Mouse (Mus musculus) midbrain, postnatal 0 days (tissue): ENCODE measurements at regions not wholly inside any gene's neighbourhood (a gene's known extent, or its start where the extent isn't known, plus 50 kb on each side); places are given as distances from the start of the nearest gene placed in this dataset.

ENCODE experiments used
- ATAC-seq: fragments of 200-750 bp; cut with Nextera tagmentation; 2 replicates; pipeline ENCODE4 v1.8.0; 2017; ENCODE audit warnings: moderate number of reproducible peaks, mild to moderate bottlenecking, moderate TSS enrichment, moderate library complexity; ENCODE audit not compliant: low FRiP score
- DNase-seq: peaks from one replicate; pipeline ENCODE4 v3.0.0-alpha.2; 2015; ENCODE audit warnings: low spot score
- H3K27ac ChIP-seq: fragments of 300-500 bp; sonication (generic); 2 replicates; pipeline ENCODE4 v1.5.1; 2014; ENCODE audit warnings: low read depth, mild to moderate bottlenecking, low read length, mixed read lengths
- H3K27me3 ChIP-seq: fragments of 300-500 bp; sonication (generic); 2 replicates; pipeline ENCODE4 v1.6.1; 2014; ENCODE audit warnings: low read length, control low read depth, mixed read lengths; ENCODE audit not compliant: insufficient read depth
- H3K36me3 ChIP-seq: fragments of 300-500 bp; sonication (generic); 2 replicates; pipeline ENCODE4 v1.6.1; 2014; ENCODE audit warnings: low read length, control low read depth, mixed read lengths; ENCODE audit not compliant: insufficient read depth
- H3K4me1 ChIP-seq: fragments of 300-500 bp; sonication (generic); 2 replicates; pipeline ENCODE4 v1.6.1; 2014; ENCODE audit warnings: mild to moderate bottlenecking, control low read depth, antibody characterized with exemption, low read length, mixed read lengths; ENCODE audit not compliant: insufficient read depth
- H3K4me2 ChIP-seq: fragments of 300-500 bp; sonication (generic); 2 replicates; pipeline ENCODE4 v1.6.1; 2014; ENCODE audit warnings: low read depth, mild to moderate bottlenecking, low read length, mixed read lengths; ENCODE audit not compliant: poor library complexity, severe bottlenecking
- H3K4me3 ChIP-seq: fragments of 300-500 bp; sonication (generic); 2 replicates; pipeline ENCODE4 v1.5.1; 2014; ENCODE audit warnings: low read depth, mild to moderate bottlenecking, low read length, moderate library complexity
- H3K9ac ChIP-seq: fragments of 300-500 bp; sonication (generic); replicated peaks from 2 replicates; pipeline ENCODE4 v1.6.1; 2014; ENCODE audit warnings: mild to moderate bottlenecking, low read length, moderate library complexity, mixed read lengths; ENCODE audit not compliant: poor library complexity, severe bottlenecking
- H3K9me3 ChIP-seq: fragments of 300-500 bp; sonication (generic); 2 replicates; pipeline ENCODE4 v1.6.1; 2016; ENCODE audit warnings: low read length, control low read depth
- CTCF ChIP-seq: IDR thresholded peaks from 2 replicates; pipeline ENCODE4 v1.5.1; 2016; ENCODE audit warnings: antibody characterized with exemption, mild to moderate bottlenecking
- WGBS: fragments of 180-500 bp; shearing (Covaris S2); extraction: QIAGEN DNeasy Blood & Tissue Kit; methylation state at CpG from one replicate; pipeline ENCODE4 v1.1.7; 2014; 5-methylcytosine and 5-hydroxymethylcytosine counted together

DNA sequence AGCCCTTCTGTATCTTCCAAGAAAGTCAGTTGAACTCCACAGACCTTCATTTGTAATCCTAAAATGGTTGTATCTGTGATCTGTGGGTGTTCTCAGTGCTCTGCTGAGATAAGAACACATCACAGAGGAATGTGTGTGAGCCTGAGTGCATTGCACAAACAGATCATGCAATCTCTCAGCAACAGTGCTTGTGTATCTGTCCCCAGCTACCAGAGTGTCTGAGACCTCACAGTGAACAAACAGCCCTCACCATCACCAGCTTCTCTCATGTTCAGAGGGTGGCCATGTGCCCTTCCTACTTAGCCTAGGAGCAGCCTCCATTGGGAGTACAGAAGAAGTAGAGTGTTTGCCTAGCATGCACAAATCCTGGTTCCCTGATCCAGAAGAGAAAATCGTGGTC, 82.0 kb upstream of the Dscam start:
- ATAC-seq (no peak), DNase-seq (no peak)
- no peak for TF ChIP-seq CTCF
- H3K4me2 ChIP-seq, result no peak overlapping the region
- peaks cover 5% of the 10 kb centered on the region; the same call in 1 of the 2 replicates for H3K4me1 ChIP-seq
- H3K9me3 ChIP-seq, result no peaks in the 10 kb centered on the region
- no peak overlapping the region for H3K4me3 ChIP-seq
- H3K9ac ChIP-seq, result no peak overlapping the region
- H3K27ac ChIP-seq, result no peak overlapping the region
- H3K36me3 ChIP-seq, result no peaks in the 10 kb centered on the region
- WGBS, result 86% methylated on average over 1 of the region's 1 CpGs
- no peaks in the 10 kb centered on the region for H3K27me3 ChIP-seq

DNA sequence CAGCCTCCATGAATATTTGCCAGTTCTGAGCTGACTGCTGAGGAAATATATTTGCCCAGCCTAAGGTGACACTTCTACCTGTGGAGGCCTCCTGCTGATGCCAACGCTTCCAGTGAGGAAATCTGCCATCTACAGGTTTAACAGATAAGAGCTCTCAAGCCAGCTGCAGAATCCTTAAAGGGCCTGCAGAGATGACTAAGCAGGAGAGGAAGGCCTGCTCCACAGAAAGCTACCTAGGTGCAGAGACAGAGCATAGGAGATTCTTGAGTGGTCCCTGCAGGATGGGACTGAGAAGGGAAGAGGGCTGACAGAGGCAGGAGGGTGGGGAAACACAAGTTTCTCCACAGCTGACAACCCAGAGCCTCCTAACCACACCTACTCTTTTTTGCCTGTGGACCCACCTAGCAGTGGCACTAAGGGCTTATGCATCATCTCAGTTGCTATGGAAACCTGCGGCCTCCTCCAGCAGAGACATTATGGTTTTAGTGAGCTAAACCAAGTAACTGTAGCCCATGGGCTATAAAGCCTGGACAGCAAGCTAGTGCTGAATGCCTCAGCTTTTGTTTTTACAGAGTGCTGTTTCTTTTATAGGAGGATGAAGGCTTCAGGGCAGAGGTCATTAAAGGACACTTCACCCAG, 82.6 kb upstream of the Dscam start:
- no peaks in the 10 kb centered on the region for H3K27me3 ChIP-seq
- peak; percentile 69 for DNase-seq
- H3K9ac ChIP-seq, result no peak overlapping the region
- 36% methylated on average over 2 of the region's 2 CpGs for WGBS
- H3K9me3 ChIP-seq, result no peaks in the 10 kb centered on the region
- no peak overlapping the region for H3K4me2 ChIP-seq
- 0 out of 2 replicates have a peak, but pooled peaks have one; percentile 44 for ATAC-seq
- H3K27ac ChIP-seq, result peak overlapping the region; percentile 65; the same call in 1 of the 2 replicates
- no peaks in the 10 kb centered on the region for H3K36me3 ChIP-seq
- H3K4me1 ChIP-seq, result peaks cover 5% of the 10 kb centered on the region; the same call in 1 of the 2 replicates
- no peak overlapping the region for H3K4me3 ChIP-seq
- peak; percentile 61 for TF ChIP-seq CTCF

DNA sequence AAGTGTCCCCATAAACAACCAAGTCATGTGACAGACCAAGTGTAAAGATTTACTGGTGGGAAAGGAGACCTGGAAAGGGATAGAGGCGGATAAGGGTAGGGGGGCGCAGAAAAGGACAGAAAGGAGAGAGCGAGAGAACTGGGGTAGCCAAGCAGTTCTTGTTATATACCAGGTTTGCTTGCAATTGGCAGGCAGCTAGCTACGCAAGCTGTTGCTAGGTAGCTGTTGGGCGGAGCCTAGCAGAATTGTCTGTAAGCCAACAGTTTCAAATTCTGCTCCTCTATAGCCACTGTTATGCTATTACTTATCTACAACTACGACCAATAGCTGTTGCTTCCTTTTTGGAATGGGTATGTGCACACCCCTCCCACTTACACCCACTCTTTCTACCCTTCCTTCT, 88.3 kb upstream of the Dscam start:
- no peak overlapping the region for H3K27ac ChIP-seq
- H3K4me1 ChIP-seq, result peaks cover 4% of the 10 kb centered on the region; the same call in 1 of the 2 replicates
- no peak overlapping the region for H3K4me3 ChIP-seq
- no peak overlapping the region for H3K9ac ChIP-seq
- 84% methylated on average over 6 of the region's 6 CpGs for WGBS
- ATAC-seq (no peak), DNase-seq (peak; percentile 31)
- no peaks in the 10 kb centered on the region for H3K36me3 ChIP-seq
- TF ChIP-seq CTCF, result no peak
- H3K27me3 ChIP-seq, result no peaks in the 10 kb centered on the region
- H3K4me2 ChIP-seq, result no peak overlapping the region
- H3K9me3 ChIP-seq, result no peaks in the 10 kb centered on the region

DNA sequence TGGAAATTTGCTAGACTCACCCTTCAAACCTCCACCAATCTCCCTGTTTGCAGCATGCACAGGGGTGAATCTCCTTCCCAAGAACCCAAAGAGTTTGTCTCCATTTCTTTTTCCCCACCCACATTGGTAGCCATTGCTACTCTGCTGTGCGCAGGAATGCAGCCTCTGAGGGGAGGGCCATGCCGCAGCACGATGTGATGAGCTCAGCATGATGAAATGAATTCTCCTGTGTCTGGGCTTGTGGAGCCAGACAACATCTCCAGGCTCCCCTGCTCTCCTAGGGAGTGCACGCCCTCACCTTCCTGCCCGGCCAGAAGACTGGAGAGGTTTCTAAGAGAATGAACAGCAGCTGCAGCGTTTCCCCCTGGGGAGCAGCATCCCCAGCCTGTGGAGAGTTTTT, 92.9 kb upstream of the Dscam start:
- WGBS, result 17% methylated on average over 6 of the region's 6 CpGs
- no peak overlapping the region for H3K27ac ChIP-seq
- no peaks in the 10 kb centered on the region for H3K9me3 ChIP-seq
- H3K4me1 ChIP-seq, result peaks cover 4% of the 10 kb centered on the region; the same call in 1 of the 2 replicates
- no peaks in the 10 kb centered on the region for H3K36me3 ChIP-seq
- H3K4me3 ChIP-seq, result no peak overlapping the region
- H3K27me3 ChIP-seq, result no peaks in the 10 kb centered on the region
- no peak overlapping the region for H3K4me2 ChIP-seq
- no peak overlapping the region for H3K9ac ChIP-seq
- ATAC-seq (no peak), DNase-seq (no peak)
- TF ChIP-seq CTCF, result no peak

DNA sequence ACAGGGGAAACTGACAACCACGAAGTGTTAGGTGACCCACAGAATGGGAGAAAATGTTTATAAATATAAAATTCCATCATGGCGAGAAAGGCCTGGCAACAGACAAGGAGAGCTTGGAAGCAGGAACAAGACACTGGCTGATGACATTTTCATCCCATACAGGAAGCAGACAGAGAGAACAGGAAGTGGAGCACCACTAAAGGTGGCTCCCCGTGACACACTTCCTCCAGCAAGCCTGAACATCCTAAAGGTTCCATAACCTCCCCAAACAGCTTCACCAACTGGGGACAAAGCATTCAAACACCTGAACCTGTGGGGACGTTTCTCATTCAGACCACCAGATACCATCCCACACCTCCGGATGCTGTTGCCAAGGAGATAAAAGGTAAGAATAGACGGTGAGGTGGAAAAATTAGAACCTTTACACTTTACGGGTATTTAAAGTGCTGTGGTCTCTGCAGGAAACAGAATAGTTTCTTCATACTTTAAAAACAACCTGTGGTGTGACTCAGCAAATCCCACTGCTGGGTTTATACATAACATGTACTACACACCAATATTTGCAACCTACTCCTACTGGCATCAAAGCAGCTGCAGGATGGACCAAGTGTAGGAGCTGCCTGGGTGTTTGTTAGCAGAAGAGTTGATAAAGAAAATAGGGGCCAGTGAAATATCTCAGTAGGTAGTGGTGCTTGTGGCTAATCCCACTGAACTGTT, 86.0 kb upstream of the Bace2 start:
- Histone ChIP-seq H3K4me3 (no peak overlapping the region), H3K27me3 (no peaks in the 10 kb centered on the region), H3K4me2 (no peak overlapping the region), H3K4me1 (no peaks in the 10 kb centered on the region), H3K36me3 (no peaks in the 10 kb centered on the region), H3K27ac (no peak overlapping the region), H3K9me3 (no peaks in the 10 kb centered on the region), H3K9ac (no peak overlapping the region)
- DNase-seq (no peak), ATAC-seq (no peak)
- 86% methylated on average over 7 of the region's 7 CpGs for WGBS
- TF ChIP-seq CTCF, result no peak

DNA sequence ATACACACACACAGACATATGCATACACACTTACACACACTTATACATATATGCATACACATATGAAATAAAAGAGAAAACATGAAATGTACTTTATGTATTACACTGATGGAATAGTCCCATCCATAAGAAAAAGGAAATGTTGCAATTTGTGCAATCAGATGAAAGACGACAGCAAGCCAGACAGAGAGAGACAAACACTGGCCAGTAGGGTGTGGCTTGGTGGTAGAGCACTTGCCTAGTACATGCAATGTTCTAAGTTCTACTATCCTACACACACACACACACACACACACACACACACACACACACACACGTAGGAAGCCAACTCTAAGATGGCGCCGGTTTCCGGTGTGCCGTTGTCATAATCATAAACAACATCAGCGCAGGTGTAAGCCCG, 85.3 kb upstream of the Bace2 start:
- DNase-seq (no peak), ATAC-seq (no peak)
- no peaks in the 10 kb centered on the region for H3K4me1 ChIP-seq
- no peaks in the 10 kb centered on the region for H3K36me3 ChIP-seq
- no peak overlapping the region for H3K27ac ChIP-seq
- H3K4me3 ChIP-seq, result no peak overlapping the region
- 91% methylated on average over 8 of the region's 8 CpGs for WGBS
- H3K4me2 ChIP-seq, result no peak overlapping the region
- H3K27me3 ChIP-seq, result no peaks in the 10 kb centered on the region
- no peaks in the 10 kb centered on the region for H3K9me3 ChIP-seq
- no peak overlapping the region for H3K9ac ChIP-seq
- TF ChIP-seq CTCF, result no peak
